Mouse (Mus musculus): ENCODE measurements around the gene Lurap1.

DNA sequence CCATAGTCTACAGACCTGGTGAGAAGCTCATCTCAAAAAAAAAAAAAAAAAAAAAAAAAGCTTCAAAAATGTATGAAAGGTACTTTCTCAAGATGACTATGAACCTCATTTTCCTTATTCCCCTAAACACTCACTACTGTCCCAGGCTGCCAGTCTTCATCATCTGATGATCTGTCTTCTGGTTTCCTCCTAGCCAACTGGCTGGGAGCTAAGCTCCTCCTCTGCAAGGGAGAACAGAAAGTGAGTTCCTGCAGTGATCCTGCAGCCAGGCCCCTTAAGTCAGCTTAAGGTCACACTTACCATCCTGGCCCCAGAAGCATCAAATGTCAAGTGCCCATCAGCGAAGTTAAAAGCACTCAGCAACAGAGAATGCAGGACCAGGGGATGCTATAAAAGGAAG lies 28.4 kb downstream of the Lurap1 start:
- TF ChIP-seq CTCF (IDR thresholded peaks at IDR 0.05; ENCODE audit: control insufficient read depth, insufficient read depth, insufficient read length) (no peak), MYOD1 (IDR thresholded peaks at IDR 0.05; ENCODE audit: control insufficient read depth, insufficient read length, low read depth) (no peak), MAX (IDR thresholded peaks at IDR 0.05) (no peak), CEBPB (IDR thresholded peaks at IDR 0.05; ENCODE audit: low read depth) (no peak), MYOG (IDR thresholded peaks at IDR 0.05; ENCODE audit: control insufficient read depth, extremely low read depth, insufficient read length) (no peak)
